Mouse (Mus musculus): Measurements from ENCODE around the gene Frmd4b.

DNA sequence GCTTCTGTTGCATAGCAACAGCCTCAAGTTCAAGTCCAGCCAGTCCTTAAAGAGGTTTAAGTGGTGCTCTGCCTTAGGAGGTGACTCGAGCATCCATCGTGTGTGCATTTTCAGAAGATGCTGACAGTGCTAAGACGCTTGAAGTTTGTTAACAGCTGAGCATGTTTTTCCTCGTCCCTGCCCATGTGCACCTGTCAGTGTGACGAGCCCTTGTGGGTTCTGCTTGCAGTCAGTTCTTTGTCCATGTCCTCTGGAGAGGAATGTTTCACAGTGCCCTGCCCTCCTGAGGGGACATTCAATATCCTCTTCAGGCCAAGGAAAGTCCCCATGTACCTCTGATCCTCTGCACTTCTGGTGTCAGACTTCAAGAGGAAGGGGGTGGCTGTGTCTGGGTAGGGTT lies 377.2 kb downstream of the Frmd4b start:
- TF ChIP-seq CTCF (IDR thresholded peaks at IDR 0.05; ENCODE audit: low read depth, low read length), result no peak
- TF ChIP-seq POLR2A (IDR thresholded peaks at IDR 0.05; ENCODE audit: extremely low read depth, insufficient read depth, low read length), result no peak

All from liver, adult 2 months (tissue).